Mouse (Mus musculus) stomach, embryonic 16.5 days (tissue): ENCODE measurements around the gene Golph3. TPM values are rescaled to one million over a fixed set of nuclear protein-coding genes. Genes with fewer than 3 reads are reported as not detected.
A peak's percentile ranks its signal among the peaks of the same experiment; 100 is the strongest.

Experiments
- ATAC-seq: fragments of 200-750 bp; cut with Nextera tagmentation; 2 replicates; pipeline ENCODE4 v1.8.0; 2017; ENCODE audit warnings: moderate number of reproducible peaks, moderate TSS enrichment; ENCODE audit not compliant: insufficient read depth, low FRiP score
- H3K27ac ChIP-seq: fragments of 300-500 bp; sonication (generic); 2 replicates; pipeline ENCODE4 v1.5.1; 2014; ENCODE audit warnings: low read length
- H3K27me3 ChIP-seq: fragments of 300-500 bp; sonication (generic); 2 replicates; pipeline ENCODE4 v1.6.1; 2014; ENCODE audit warnings: low read length, control low read depth, mixed read lengths; ENCODE audit not compliant: control insufficient read depth, insufficient read depth
- H3K36me3 ChIP-seq: fragments of 300-500 bp; sonication (generic); 2 replicates; pipeline ENCODE4 v1.6.1; 2014; ENCODE audit warnings: low read length; ENCODE audit not compliant: control insufficient read depth, insufficient read depth
- H3K4me1 ChIP-seq: fragments of 300-500 bp; sonication (generic); 2 replicates; pipeline ENCODE4 v1.6.1; 2014; ENCODE audit warnings: low read length, control low read depth, mixed read lengths; ENCODE audit not compliant: control insufficient read depth, insufficient read depth
- H3K4me2 ChIP-seq: fragments of 300-500 bp; sonication (generic); 2 replicates; pipeline ENCODE4 v1.6.1; 2014; ENCODE audit warnings: low read depth, low read length, mixed read lengths
- H3K4me3 ChIP-seq: fragments of 300-500 bp; sonication (generic); replicated peaks from 2 replicates; pipeline ENCODE4 v1.5.1; 2014; ENCODE audit warnings: mild to moderate bottlenecking, low read length
- H3K9ac ChIP-seq: fragments of 300-500 bp; sonication (generic); 2 replicates; pipeline ENCODE4 v1.6.1; 2014; ENCODE audit warnings: low read length
- H3K9me3 ChIP-seq: fragments of 300-500 bp; sonication (generic); replicated peaks from 2 replicates; pipeline ENCODE4 v1.6.1; 2016; ENCODE audit warnings: low read length, control low read depth; ENCODE audit not compliant: control insufficient read depth
- WGBS: fragments of 180-500 bp; shearing (Covaris S2); extraction: QIAGEN DNeasy Blood & Tissue Kit; methylation state at CpG from one replicate; pipeline ENCODE4 v1.1.7; 2014; 5-methylcytosine and 5-hydroxymethylcytosine counted together
- polyA plus RNA-seq: library from polyadenylated mRNA; unstranded; fragments of >200 nt; fragmentation: Nextera tagmentation; extraction: Ambion mirVana; gene quantifications from 2 replicates; pipeline ENCODE4 v1.2.1, GENCODE M21; 2015

Golph3 gene
- polyA plus RNA-seq, 1 experiment from 2014 or later, result 73.8 TPM

- Histone ChIP-seq H3K4me1 (peaks cover 4% of the 10 kb centered on the region), H3K9me3 (no peaks in the 10 kb centered on the region), H3K36me3 (peaks cover 8% of the 10 kb centered on the region; the same call in 1 of the 2 replicates), H3K27me3 (no peaks in the 10 kb centered on the region), H3K9ac (no peak overlapping the region), H3K27ac (no peak overlapping the region), H3K4me2 (no peak overlapping the region), H3K4me3 (no peak overlapping the region)
- no peak for ATAC-seq
- WGBS, result 63% methylated on average over 5 of the region's 5 CpGs
Measured at GRCm38 (mm10) chr15:12340536-12341400, 19.5 kb downstream of the Golph3 start.

- H3K9ac ChIP-seq, result no peak overlapping the region
- H3K4me2 ChIP-seq, result no peak overlapping the region
- H3K27me3 ChIP-seq, result no peaks in the 10 kb centered on the region
- no peak for ATAC-seq
- H3K36me3 ChIP-seq, result peaks cover 8% of the 10 kb centered on the region; the same call in 1 of the 2 replicates
- no peak overlapping the region for H3K27ac ChIP-seq
- H3K9me3 ChIP-seq, result no peaks in the 10 kb centered on the region
- peaks cover 4% of the 10 kb centered on the region for H3K4me1 ChIP-seq
- 34% methylated on average over 4 of the region's 4 CpGs for WGBS
- H3K4me3 ChIP-seq, result no peak overlapping the region
Measured at GRCm38 (mm10) chr15:12341401-12341758, 20.1 kb downstream of the Golph3 start.

- no peak for ATAC-seq
- H3K27me3 ChIP-seq, result no peaks in the 10 kb centered on the region
- no peaks in the 10 kb centered on the region for H3K9me3 ChIP-seq
- H3K4me3 ChIP-seq, result no peak overlapping the region
- H3K9ac ChIP-seq, result no peak overlapping the region
- H3K4me2 ChIP-seq, result no peak overlapping the region
- 92% methylated on average over 3 of the region's 3 CpGs for WGBS
- H3K36me3 ChIP-seq, result peaks cover 8% of the 10 kb centered on the region; the same call in 1 of the 2 replicates
- no peak overlapping the region for H3K27ac ChIP-seq
- H3K4me1 ChIP-seq, result no peaks in the 10 kb centered on the region
Measured at GRCm38 (mm10) chr15:12346916-12347315, 25.7 kb downstream of the Golph3 start.

- H3K27me3 ChIP-seq, result no peaks in the 10 kb centered on the region
- H3K27ac ChIP-seq, result no peak overlapping the region
- H3K9ac ChIP-seq, result no peak overlapping the region
- H3K4me3 ChIP-seq, result no peak overlapping the region
- WGBS, result 93% methylated on average over 3 of the region's 3 CpGs
- ATAC-seq, result no peak
- H3K9me3 ChIP-seq, result no peaks in the 10 kb centered on the region
- H3K4me1 ChIP-seq, result no peaks in the 10 kb centered on the region
- H3K4me2 ChIP-seq, result no peak overlapping the region
- H3K36me3 ChIP-seq, result peaks cover 10% of the 10 kb centered on the region; the same call in 1 of the 2 replicates
Measured at GRCm38 (mm10) chr15:12348950-12349349, 27.7 kb downstream of the Golph3 start.

- no peak overlapping the region for H3K4me2 ChIP-seq
- no peak overlapping the region for H3K4me3 ChIP-seq
- 78% methylated on average over 5 of the region's 5 CpGs for WGBS
- H3K36me3 ChIP-seq, result peaks cover 10% of the 10 kb centered on the region; the same call in 1 of the 2 replicates
- no peaks in the 10 kb centered on the region for H3K9me3 ChIP-seq
- no peak overlapping the region for H3K9ac ChIP-seq
- H3K27ac ChIP-seq, result no peak overlapping the region
- no peak for ATAC-seq
- no peaks in the 10 kb centered on the region for H3K4me1 ChIP-seq
- no peaks in the 10 kb centered on the region for H3K27me3 ChIP-seq
Measured at GRCm38 (mm10) chr15:12349840-12350239, 28.6 kb downstream of the Golph3 start.

GRCm38 (mm10) chr15:12351470-12351869, 30.2 kb downstream of the Golph3 start:
- Histone ChIP-seq H3K4me2 (no peak overlapping the region), H3K4me1 (no peaks in the 10 kb centered on the region), H3K4me3 (no peak overlapping the region), H3K27ac (no peak overlapping the region), H3K9ac (no peak overlapping the region), H3K36me3 (peaks cover 14% of the 10 kb centered on the region; the same call in 1 of the 2 replicates), H3K27me3 (no peaks in the 10 kb centered on the region), H3K9me3 (no peaks in the 10 kb centered on the region)
- no peak for ATAC-seq
- WGBS, result 91% methylated on average over 7 of the region's 7 CpGs

GRCm38 (mm10) chr15:12354281-12354810, 33.1 kb downstream of the Golph3 start:
- no peaks in the 10 kb centered on the region for H3K27me3 ChIP-seq
- no peak overlapping the region for H3K9ac ChIP-seq
- H3K36me3 ChIP-seq, result peaks cover 15% of the 10 kb centered on the region; the same call in 1 of the 2 replicates
- no peaks in the 10 kb centered on the region for H3K9me3 ChIP-seq
- H3K4me3 ChIP-seq, result no peak overlapping the region
- 96% methylated on average over 2 of the region's 2 CpGs for WGBS
- H3K4me1 ChIP-seq, result no peaks in the 10 kb centered on the region
- no peak overlapping the region for H3K27ac ChIP-seq
- ATAC-seq, result no peak
- H3K4me2 ChIP-seq, result no peak overlapping the region

GRCm38 (mm10) chr15:12355261-12355660, 34.0 kb downstream of the Golph3 start:
- H3K4me3 ChIP-seq, result no peak overlapping the region
- H3K9me3 ChIP-seq, result no peaks in the 10 kb centered on the region
- H3K4me2 ChIP-seq, result no peak overlapping the region
- H3K9ac ChIP-seq, result no peak overlapping the region
- no peaks in the 10 kb centered on the region for H3K27me3 ChIP-seq
- H3K4me1 ChIP-seq, result no peaks in the 10 kb centered on the region
- H3K27ac ChIP-seq, result peak overlapping the region; percentile 27
- H3K36me3 ChIP-seq, result peaks cover 15% of the 10 kb centered on the region; the same call in 1 of the 2 replicates
- no peak for ATAC-seq
- WGBS, result 83% methylated on average over 6 of the region's 6 CpGs

- 65% methylated on average over 7 of the region's 7 CpGs for WGBS
- H3K9ac ChIP-seq, result no peak overlapping the region
- H3K4me2 ChIP-seq, result no peak overlapping the region
- H3K9me3 ChIP-seq, result no peaks in the 10 kb centered on the region
- ATAC-seq, result no peak
- H3K4me3 ChIP-seq, result no peak overlapping the region
- no peaks in the 10 kb centered on the region for H3K27me3 ChIP-seq
- peak overlapping the region; percentile 31 for H3K27ac ChIP-seq
- no peaks in the 10 kb centered on the region for H3K4me1 ChIP-seq
- H3K36me3 ChIP-seq, result peaks cover 15% of the 10 kb centered on the region; the same call in 1 of the 2 replicates
Measured at GRCm38 (mm10) chr15:12355907-12356306, 34.7 kb downstream of the Golph3 start.
